Mouse (Mus musculus) gastrocnemius, postnatal 10 days (tissue): Measurements from ENCODE around the gene Foxn3. TPM values are rescaled to one million over a fixed set of nuclear protein-coding genes. Genes with fewer than 3 reads are reported as not detected.
A peak's percentile ranks its signal among the peaks of the same experiment; 100 is the strongest.

Source experiments
- DNase-seq: peaks from one replicate; pipeline ENCODE4 v3.0.0; 2021; ENCODE audit warnings: mixed read lengths
- total RNA-seq, 2 experiments: library from RNA; stranded (reverse); gene quantifications; 2 replicates each; pipeline ENCODE4 v1.2.3; 2021

Foxn3 gene
- total RNA-seq, 2 experiments from 2014 or later: 227 to 232 TPM

DNA sequence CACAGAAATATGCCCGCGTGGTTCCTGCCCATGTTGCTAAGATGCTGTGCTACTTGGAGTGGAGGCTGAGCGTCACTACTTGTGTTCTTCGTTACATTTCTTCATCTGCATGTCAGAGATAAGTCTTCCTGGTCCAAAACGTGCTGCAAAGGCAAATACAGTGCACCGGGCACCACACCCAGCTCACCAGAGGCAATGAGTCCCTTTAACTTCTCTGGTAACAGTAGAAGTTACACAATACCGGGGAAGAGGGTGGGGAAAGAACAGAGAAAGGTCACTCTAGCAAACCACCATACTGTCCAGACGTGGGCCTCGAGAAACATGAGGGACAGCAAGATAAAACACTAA, 213.8 kb downstream of the Foxn3 start:
- DNase-seq: no peak

DNA sequence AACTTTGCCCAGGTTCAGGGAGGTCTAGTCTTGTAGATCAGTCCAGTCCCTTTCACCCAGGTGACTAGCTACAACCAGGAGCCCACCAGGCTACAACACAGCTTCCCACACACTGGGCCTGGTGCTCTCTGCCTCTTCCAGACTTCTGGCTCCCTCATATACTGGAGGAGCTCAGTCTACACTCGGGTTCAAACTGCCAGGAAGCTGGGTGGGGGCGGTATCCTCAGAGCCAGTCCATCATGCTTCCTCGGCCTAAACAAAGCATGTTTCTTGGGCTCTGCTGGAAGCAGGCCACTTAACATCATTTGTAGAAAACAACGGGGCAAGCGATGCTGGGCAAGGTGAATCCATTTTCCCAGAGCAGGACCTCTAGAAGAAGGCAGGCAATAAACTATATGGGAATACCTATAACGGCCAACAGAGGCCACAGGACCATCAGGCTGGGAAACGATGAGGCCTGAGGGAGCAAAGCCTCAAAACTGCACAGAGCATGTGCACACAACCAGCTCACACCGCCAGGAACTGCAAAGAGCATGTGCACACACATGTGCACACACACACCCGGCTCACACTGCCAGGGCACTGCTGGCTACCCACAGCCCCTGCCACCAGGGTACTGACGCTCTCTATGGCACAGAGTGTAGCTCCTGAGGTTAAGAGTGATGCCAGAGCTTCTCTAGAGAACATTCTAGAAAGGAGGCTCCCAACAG, 214.3 kb downstream of the Foxn3 start:
- no peak for DNase-seq

DNA sequence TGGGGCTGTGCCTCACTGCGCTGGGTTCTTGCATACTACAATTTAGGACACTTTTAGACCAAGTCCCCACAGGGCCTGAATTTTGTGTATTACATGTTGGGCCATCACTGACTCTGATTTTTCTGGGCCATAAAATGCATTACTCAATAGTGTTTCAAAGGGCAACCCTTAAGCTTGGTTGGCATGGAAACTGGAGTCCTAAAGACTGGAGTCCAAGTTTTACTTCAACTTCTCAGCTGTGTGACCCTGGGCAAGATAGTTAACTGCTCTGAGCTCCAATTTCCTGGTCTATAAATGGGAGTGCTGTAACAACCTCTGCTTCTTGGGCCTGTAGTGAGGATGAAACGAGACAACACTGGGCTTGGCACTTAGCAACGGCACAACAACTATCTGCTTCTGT, 215.9 kb downstream of the Foxn3 start:
- no peak for DNase-seq

DNA sequence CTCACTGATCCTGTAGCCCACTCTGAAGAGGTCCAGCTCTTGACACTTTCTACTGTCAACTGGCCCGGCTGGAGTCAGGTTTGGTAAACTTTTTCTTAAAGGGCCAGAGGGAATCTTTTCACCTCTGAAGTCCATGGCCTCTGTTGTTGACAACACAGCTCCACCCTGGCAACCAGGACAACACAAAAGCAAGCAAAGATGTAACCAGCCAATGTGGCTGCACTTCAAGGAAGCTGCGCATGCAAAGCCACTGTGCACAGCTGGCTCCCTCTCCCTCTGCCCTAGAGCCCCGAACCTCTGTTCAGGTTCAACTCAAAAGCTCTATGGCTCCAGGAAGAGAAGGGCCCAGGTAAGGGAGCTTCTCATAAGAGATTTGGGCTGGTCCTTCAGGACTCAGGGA, 216.4 kb downstream of the Foxn3 start:
- DNase-seq: no peak

DNA sequence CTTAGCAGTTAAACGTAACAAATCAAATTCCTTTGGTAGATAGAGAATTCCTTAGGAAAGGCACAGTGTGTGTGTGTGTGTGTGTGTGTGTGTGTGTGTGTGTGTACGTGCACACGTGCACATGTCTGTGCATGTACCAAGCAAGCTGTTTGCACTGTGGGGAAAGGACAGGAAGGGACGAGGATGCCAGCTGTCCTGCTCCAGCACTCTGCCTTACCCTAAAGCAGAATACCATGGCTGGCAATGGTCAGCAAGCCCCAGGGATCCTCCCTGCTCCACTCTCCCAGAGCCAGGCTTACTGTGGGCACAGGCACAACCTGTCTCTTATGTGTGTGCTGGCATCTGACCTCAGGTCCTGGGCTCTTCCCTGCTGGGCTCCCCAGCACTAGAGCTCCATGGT, 218.1 kb downstream of the Foxn3 start:
- no peak for DNase-seq

DNA sequence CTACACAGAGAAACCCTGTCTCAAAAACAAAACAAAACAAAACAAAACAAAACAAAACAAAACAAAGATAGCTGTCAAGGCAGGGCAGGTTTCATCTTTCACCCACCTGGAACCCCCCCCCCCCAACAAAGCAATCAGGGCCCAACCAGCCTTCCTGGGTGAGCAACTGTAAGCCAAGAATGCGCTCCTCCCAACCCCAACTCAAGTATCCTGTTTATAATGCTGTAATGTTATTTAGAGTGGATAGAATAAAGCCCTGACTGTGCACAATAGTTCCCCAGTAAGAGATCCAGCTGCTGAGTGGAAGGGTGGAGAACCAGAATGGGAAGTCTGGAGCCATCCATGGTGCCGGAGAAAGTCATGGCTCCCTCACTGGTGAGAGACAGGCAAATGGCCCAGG, 220.0 kb downstream of the Foxn3 start:
- DNase-seq: no peak

DNA sequence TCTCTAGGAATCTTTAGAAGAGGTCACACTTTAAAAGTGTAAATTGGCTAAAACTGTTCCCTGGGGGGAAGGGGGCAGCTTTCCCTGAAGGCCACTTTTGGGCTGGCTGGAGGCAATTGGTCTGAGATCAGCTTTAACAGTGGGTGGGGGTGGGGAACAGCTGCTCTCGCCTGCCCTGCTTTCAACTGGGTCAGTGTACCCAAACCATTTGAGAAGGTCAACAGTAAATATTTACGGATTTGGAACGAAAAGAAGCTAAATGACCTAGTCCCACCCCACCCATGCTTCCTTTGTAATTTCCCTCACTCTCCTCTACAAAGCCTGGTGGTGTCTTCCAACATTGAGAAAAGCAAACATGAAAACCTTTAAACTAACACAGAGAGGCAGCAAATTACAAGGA, 221.2 kb downstream of the Foxn3 start:
- no peak for DNase-seq

DNA sequence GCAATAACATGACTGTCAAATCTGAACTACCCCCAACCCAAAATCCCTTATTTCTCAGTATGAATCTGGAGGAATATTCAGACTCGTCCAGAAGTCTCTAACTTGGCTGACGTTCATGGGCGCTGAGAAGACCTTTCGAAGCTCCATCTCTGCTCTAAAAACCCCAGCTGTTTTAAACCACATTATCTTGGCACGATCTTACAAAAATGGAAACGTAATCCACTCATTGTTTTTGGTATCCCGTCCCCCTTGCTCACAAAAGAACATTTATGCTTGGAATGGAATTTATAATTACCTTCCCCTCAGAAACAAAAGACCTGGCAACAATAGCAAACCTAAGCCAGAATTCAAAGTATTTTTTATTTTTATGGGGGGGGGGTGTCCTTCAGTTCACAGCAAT, 221.6 kb downstream of the Foxn3 start:
- no peak for DNase-seq

DNA sequence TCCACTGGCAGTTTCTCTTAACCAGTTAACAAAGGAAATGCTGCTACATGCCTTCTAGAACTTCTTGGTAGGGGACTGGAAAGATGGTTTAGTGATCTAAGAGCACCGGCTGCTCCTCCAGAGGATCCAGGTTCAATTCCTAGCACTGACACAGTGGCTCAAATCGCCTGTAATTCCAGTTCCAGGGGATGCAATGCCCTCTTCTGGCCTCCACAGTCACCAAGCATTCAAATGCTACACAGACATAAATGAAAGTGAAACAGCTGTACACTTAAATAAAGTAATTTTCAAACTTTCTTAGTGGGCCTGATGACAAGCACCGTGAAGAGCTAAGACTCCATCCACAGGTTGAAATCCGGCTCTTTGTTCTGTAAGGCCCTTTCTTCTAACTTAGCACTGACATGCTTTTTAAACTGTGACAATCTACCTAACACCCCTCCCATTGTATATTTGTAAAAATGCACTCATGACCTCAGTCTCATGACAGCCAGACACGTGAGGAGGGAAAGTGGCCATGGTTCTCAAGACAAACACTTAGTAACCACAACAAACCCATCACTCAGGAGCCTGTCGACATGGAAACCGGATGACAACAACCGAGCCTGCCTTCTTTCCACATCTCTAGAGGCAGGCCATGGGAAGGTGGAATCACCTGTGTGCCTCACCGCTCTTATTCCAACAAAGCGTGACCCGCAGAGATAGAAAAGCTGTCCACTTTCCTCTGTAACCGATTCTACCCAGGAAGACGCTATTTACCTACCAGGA, 222.8 kb downstream of the Foxn3 start:
- no peak for DNase-seq

DNA sequence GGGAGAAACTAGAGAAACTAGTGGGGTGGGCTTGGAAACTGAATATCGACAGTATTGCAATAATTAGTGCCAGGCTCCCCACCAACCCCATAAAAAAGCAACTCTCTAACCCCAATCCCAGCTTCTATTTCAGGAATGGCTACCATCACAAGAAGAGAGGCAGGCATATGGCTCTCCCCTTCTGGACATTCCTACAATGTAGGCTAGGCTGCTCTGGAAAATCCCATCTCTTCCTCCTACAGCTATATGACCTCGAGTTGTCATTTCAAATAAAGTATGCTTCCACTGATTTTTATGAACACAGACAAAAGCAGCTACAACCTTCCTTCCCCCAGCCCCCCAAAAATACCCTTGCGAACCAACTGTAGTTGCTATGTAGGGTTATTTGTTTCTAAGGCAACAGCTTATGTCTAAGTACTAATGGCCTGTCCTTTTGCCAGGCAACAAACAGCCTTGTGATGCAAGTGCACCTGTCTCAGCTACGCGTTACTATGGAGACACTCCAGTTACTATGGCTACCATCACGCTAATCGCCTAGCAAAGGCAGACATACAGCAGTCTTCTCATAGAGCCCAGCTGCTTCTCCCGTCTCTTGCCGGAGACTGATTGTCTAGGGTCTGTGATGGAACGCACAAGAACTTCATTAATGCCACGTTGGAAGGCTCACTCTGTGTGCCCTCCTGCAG, 223.6 kb downstream of the Foxn3 start:
- no peak for DNase-seq

DNA sequence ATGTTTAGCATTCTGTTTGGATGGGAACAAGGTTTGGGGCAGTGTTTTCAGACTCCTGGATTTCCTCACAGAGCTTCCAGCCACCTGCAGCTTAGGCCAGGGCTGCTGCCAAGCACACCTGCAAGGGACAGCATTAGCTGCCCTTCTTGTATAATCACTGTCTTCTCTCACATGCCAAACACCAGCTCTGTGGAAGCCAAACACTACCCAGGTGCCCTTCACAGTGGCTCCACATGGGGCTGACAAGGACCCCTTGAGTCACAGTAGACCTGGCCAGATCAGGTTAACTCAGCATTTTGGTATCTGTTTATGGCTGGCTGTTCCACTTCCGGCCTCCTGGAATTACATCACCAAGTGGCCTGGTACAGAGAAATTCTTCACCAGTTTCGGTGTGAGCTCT, 224.6 kb downstream of the Foxn3 start:
- no peak for DNase-seq

DNA sequence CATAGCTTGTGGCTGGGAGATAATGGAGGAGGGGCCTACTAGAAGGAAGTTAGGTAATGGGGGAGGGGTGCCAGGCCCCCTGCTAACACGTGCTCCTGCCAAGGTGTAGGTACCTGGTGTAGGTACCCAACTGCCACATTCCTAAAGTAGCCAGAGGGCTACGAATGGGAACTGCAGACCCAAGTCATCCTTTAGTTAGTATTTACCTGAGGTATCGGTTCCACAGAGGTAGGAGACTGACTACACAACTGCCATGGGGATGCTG, 226.3 kb downstream of the Foxn3 start:
- no peak for DNase-seq

DNA sequence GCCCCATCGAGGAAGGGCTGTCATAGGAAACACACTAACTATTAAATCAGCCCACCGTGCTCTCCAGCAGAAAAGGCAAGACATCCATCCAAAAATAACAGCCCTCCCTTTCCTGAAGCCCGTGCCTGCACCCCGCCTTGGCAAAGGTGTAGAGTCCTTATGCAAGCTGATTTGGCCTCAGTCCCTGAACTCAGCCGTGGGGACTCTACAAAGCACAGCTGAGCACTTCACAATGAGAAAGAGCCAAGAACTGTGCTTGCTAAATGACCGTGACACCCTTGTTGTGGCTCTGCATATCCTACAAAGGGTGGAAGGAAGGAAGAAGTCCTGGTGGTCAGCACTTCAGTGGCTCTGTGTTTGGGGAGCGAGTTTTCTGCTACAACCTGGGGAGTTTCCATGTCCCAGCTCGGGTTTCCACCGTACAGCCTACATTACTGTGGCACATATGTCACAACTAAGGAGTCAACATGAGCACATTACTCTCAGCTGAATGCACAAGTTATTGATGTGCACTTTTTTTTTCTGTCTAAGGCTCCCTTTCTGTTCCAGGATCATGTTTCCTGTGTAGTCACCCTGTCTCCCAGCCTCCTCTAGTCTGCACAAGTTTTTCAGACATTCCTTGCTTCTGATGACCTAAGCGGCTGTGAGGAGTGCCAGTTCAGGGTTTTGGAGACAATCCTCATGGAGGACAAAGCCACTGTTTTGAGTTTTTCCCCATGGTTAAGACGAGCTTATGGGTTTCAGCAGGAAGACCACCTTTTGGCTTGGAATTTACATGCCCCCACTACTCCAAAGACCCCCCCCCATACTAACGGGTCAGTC, 226.8 kb downstream of the Foxn3 start:
- DNase-seq: peak; percentile 63

DNA sequence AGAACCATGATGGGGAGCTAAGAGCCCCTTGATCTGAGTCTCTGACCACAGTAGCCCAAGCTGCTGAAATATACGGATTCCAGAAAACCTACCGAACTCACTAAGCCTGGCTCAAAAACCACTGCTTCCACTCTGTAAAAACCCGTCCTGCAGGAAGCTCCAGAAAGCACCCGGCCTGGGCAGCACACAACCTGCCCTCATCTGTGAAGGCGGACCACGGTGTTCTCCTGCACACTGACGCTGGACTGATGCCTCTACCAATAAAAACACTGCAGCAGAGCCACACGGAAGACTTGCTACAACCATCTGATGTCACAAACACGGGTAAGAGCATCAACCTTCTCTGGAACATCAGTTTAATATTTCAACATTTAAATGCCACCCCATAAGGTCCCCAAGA, 227.8 kb downstream of the Foxn3 start:
- DNase-seq: no peak

DNA sequence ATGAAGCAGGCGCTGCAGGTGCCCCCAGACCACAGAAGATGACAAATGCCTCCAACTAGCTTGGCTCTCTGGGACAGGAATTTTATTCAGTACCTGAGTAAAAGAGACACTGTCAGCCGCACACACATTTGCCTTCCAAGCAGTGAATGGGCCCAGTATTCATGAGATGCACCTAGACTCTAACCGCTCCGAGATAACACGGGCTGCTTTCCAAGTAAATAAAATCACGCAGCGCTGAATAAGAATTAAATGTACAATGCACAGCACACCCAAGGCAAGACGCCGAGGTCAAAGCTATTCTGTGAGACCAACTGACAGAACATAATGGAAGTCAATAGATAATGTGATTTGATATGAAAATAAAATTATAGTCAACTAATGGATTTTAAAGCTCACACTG, 229.4 kb downstream of the Foxn3 start:
- no peak for DNase-seq

DNA sequence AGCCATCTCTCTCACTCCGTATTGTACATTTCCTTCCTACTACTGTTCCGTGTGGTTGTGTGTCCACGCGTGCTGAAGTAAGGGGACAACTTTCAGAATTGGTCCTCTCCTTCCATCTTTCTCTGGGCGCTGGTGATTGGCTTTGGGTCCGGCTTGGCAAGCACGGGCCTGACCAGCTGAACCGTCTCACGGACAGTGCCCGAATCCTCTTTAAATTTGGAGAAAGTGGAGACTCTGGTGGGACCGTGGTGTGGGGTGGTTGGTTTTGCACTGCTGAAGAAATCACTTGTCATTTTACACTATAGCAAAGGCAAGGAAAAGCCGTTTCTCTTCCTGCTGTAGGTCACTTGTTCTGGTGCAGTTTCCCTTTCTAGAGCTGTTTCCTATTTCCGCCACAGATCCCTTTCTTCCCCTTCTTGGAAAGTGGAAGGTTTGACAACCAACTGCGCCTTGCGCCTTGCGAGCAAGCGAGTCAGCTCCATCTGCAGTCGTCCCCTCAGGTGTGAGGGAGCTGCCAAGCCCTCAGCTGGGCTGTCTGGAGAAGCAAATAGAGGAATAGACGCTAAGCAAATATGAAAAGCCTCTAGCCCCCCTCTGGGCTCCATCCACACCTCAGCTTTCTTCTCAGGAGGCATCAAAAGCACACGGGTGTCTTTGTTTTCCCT, 229.9 kb downstream of the Foxn3 start:
- no peak for DNase-seq

DNA sequence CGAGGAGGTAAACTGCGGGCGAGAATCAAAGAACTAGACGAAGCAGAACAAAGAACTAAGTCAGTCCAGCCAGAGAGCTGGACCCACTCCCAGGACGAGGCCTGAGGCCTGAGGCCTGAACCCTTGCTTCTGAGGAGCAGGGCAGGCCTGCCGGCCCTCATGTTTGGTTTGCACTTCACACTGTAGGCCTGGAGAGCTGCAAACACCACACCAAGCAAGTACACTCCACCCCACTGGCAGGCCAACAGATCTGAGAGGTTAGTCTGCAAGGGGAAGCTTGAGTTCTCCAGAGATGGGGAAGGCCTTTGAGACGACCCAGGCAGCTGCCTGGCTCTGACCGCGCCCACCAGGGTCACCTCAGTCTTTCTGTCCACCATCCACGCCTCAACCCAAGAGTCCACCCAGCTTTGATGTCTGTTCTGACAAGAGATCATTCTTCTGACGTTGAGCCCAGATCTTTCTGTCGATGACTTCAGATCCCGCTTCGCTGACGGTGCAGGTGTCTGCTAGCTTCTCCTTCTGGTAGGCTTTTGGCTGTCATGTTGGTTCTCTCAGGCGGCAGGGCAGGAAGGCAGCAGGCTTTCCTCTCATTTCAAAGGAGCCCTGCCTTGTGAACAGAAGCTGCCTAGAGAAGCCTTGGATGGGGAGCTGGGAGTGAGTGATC, 231.1 kb downstream of the Foxn3 start:
- no peak for DNase-seq

DNA sequence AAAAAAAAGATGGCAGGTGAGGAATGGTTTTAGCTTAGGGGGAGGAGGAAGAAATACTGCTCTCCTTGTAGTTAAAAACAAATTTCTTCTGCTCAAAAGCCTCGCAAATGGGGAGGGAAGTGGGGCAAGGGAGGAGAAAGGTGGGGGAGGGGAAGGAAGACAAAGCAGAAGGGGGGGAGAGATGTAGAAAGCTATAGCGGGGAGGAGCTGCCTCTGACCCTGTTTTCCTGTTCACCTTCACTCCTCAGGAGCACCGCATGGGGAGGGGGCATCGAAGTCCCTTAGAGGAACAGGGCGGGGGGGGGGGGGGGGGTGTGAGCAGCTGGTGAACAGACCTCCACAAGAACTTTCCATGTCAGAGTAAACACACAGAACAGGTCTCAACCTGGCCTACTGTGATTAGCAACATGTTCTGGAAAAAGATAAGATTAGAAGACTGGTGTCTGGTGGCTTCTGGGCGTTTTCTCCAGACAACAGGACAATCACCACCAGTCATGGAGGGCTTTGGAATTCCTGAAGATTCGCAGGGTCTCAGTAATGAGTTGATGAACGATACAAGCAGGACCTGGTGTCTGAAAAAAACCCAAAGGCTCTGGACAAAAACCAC, 231.9 kb downstream of the Foxn3 start:
- no peak for DNase-seq

DNA sequence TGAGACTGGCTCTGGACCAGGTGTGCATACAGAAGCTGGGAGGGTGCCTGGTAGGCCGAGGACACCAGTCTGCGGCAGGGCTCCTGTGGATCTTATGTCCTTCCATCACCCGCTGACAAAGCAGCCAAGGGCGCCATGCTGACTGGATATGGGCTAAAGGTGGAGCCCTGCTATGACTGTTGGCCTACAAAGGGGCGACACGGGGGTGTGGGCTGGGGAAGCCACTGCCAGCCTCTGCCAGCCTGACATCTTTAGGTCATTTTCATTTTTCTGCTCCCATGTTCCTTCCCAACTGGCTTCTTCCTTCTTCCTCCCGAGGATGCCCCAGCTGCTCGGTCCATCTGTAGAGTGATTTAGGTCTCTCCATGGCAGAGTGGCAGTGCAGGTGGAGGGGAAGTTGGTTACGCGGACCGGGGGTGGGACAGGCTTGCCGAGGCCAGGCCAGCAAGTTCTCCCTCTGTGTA, 232.5 kb downstream of the Foxn3 start:
- no peak for DNase-seq

DNA sequence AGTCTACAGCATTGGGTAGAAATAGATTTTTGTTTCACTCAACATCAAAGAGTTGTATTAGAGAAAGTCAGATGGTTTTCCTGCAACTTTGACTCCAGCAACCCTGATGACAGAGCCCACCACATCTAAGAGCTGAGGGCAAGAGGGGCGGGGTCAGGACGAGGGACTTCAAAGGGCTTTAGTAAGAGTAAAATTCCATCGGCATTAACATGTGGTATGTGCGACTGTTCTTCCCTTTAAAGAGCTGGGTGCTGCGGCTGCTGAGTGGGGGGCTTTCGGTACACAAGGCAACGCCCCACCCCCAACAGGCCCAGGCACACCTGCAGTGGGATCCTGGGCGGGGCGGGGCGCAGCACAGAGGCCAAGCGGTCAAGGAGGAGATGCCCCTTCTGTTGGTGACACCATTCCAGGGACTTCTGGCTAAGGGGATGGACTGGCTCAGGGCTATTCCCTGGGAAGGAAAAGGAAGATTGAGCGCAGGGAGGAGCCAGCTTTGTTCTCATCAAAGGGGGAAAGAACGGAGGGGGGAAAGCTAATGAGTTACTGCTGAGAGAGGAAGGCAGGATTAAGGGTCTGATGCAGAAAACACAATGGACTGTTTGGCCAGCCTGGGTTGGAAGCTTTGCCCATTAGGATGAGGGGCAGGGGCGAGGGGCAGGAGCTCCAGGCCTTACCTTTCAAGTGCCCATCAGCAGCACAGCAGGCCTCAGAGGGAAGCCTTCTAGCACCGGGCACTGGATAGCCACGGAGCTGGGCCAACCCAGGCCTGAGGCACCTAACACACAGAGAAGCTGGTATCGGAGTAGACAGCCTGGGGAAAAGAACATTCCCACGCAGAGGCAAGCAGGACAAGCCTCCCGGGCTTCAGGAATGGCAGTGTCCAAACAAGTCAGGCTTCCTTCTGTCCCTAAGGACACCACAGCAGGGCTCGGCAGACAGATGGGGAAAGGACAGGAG, 233.8 kb downstream of the Foxn3 start:
- DNase-seq: no peak
